Mouse (Mus musculus) neural tube, embryonic 14.5 days (tissue): Measurements from ENCODE around the gene Vamp1. TPM values are rescaled to one million over a fixed set of nuclear protein-coding genes. Genes with fewer than 3 reads are reported as not detected.

Experiments
- ATAC-seq: fragments of 200-750 bp; cut with Nextera tagmentation; 2 replicates; pipeline ENCODE4 v1.8.0; 2017; ENCODE audit warnings: low read depth, mild to moderate bottlenecking, moderate TSS enrichment, moderate library complexity
- H3K27ac ChIP-seq: fragments of 300-500 bp; sonication (generic); 2 replicates; pipeline ENCODE4 v1.5.1; 2014; ENCODE audit warnings: low read depth, mild to moderate bottlenecking, control low read depth, low read length, moderate library complexity, mixed read lengths
- H3K27me3 ChIP-seq: fragments of 300-500 bp; sonication (generic); 2 replicates; pipeline ENCODE4 v1.6.1; 2014; ENCODE audit warnings: low read length; ENCODE audit not compliant: control insufficient read depth, insufficient read depth
- H3K36me3 ChIP-seq: fragments of 300-500 bp; sonication (generic); 2 replicates; pipeline ENCODE4 v1.6.1; 2014; ENCODE audit warnings: low read length, mixed read lengths; ENCODE audit not compliant: control insufficient read depth, insufficient read depth
- H3K4me1 ChIP-seq: fragments of 300-500 bp; sonication (generic); 2 replicates; pipeline ENCODE4 v1.6.1; 2014; ENCODE audit warnings: low read length; ENCODE audit not compliant: control insufficient read depth, insufficient read depth
- H3K4me2 ChIP-seq: fragments of 300-500 bp; sonication (generic); 2 replicates; pipeline ENCODE4 v1.6.1; 2014; ENCODE audit warnings: mild to moderate bottlenecking, low read depth, low read length, control low read depth
- H3K4me3 ChIP-seq: fragments of 300-500 bp; sonication (generic); 2 replicates; pipeline ENCODE4 v1.5.1; 2014; ENCODE audit warnings: low read depth, low read length, control low read depth, mixed read lengths
- H3K9ac ChIP-seq: fragments of 300-500 bp; sonication (generic); replicated peaks from 2 replicates; pipeline ENCODE4 v1.6.1; 2014; ENCODE audit warnings: low read depth, mild to moderate bottlenecking, control low read depth, low read length, mixed read lengths
- H3K9me3 ChIP-seq: fragments of 300-500 bp; sonication (generic); 2 replicates; pipeline ENCODE4 v1.6.1; 2016; ENCODE audit warnings: low read length; ENCODE audit not compliant: control insufficient read depth
- WGBS: fragments of 180-500 bp; shearing (Covaris S2); extraction: QIAGEN DNeasy Blood & Tissue Kit; methylation state at CpG from one replicate; pipeline ENCODE4 v1.1.7; 2014; 5-methylcytosine and 5-hydroxymethylcytosine counted together
- polyA plus RNA-seq: library from polyadenylated mRNA; unstranded; fragments of >200 nt; fragmentation: Nextera tagmentation; extraction: Ambion mirVana; gene quantifications from 2 replicates; pipeline ENCODE4 v1.2.1, GENCODE M21; 2014

Gene Vamp1
- polyA plus RNA-seq, 1 experiment from 2014 or later, result 21.2 TPM

- H3K27ac ChIP-seq, result no peak overlapping the region
These were observed 18.6 kb downstream of the Vamp1 start for GRCm38 (mm10) chr6:125233816-125234519.

GRCm38 (mm10) chr6:125234520-125234828, 19.1 kb downstream of the Vamp1 start:
- 78% methylated on average over 5 of the region's 5 CpGs for WGBS
- Histone ChIP-seq H3K4me1 (peaks cover 12% of the 10 kb centered on the region), H3K4me3 (no peak overlapping the region), H3K27me3 (no peaks in the 10 kb centered on the region), H3K36me3 (no peaks in the 10 kb centered on the region), H3K27ac (no peak overlapping the region), H3K9me3 (no peaks in the 10 kb centered on the region), H3K4me2 (no peak overlapping the region), H3K9ac (no peak overlapping the region)
- ATAC-seq, result no peak

More at GRCm38 (mm10) chr6:125233816-125234519, 18.6 kb downstream of the Vamp1 start:
- Histone ChIP-seq H3K9me3 (no peaks in the 10 kb centered on the region), H3K27me3 (no peaks in the 10 kb centered on the region), H3K4me3 (no peak overlapping the region), H3K9ac (no peak overlapping the region), H3K4me1 (peaks cover 12% of the 10 kb centered on the region), H3K36me3 (no peaks in the 10 kb centered on the region), H3K4me2 (no peak overlapping the region)
- WGBS, result 78% methylated on average over 7 of the region's 7 CpGs
- no peak for ATAC-seq

- no peak overlapping the region for H3K27ac ChIP-seq
These were observed 21.0 kb downstream of the Vamp1 start for GRCm38 (mm10) chr6:125236341-125236740.

GRCm38 (mm10) chr6:125236782-125237181, 21.4 kb downstream of the Vamp1 start, which contains the start of gene Cd27:
Cd27 (minus strand) TSS chr6:125237010.
- ATAC-seq, result no peak
- no peaks in the 10 kb centered on the region for H3K27me3 ChIP-seq
- WGBS, result 30% methylated on average over 6 of the region's 6 CpGs
- H3K4me2 ChIP-seq, result no peak within 1 kb of the TSS
- no peaks in the 10 kb centered on the region for H3K9me3 ChIP-seq
- H3K27ac ChIP-seq, result no peak within 1 kb of the TSS
- H3K36me3 ChIP-seq, result no peaks in the 10 kb centered on the region
- no peak within 1 kb of the TSS for H3K4me3 ChIP-seq
- H3K4me1 ChIP-seq, result peaks cover under 1% of the 10 kb centered on the region
- H3K9ac ChIP-seq, result no peak within 1 kb of the TSS

More at GRCm38 (mm10) chr6:125236341-125236740, 21.0 kb downstream of the Vamp1 start:
- Histone ChIP-seq H3K4me3 (no peak overlapping the region), H3K9ac (no peak overlapping the region), H3K36me3 (no peaks in the 10 kb centered on the region), H3K9me3 (no peaks in the 10 kb centered on the region), H3K4me1 (peaks cover 5% of the 10 kb centered on the region), H3K4me2 (no peak overlapping the region), H3K27me3 (no peaks in the 10 kb centered on the region)
- WGBS, result 56% methylated on average over 6 of the region's 6 CpGs
- ATAC-seq, result no peak

- ATAC-seq, result no peak
- H3K36me3 ChIP-seq, result no peaks in the 10 kb centered on the region
- WGBS, result 83% methylated on average over 4 of the region's 4 CpGs
These were observed 22.1 kb downstream of the Vamp1 start for GRCm38 (mm10) chr6:125237421-125237820.

GRCm38 (mm10) chr6:125238396-125238795, 23.0 kb downstream of the Vamp1 start:
- H3K4me1 ChIP-seq, result no peaks in the 10 kb centered on the region
- H3K4me2 ChIP-seq, result no peak overlapping the region
- no peak overlapping the region for H3K4me3 ChIP-seq
- no peaks in the 10 kb centered on the region for H3K27me3 ChIP-seq
- H3K9me3 ChIP-seq, result no peaks in the 10 kb centered on the region
- H3K9ac ChIP-seq, result no peak overlapping the region
- no peak for ATAC-seq
- no peaks in the 10 kb centered on the region for H3K36me3 ChIP-seq
- 73% methylated on average over 6 of the region's 6 CpGs for WGBS
- H3K27ac ChIP-seq, result no peak overlapping the region

More at GRCm38 (mm10) chr6:125237421-125237820, 22.1 kb downstream of the Vamp1 start:
- Histone ChIP-seq H3K9me3 (no peaks in the 10 kb centered on the region), H3K4me3 (no peak overlapping the region), H3K9ac (no peak overlapping the region), H3K27ac (no peak overlapping the region), H3K4me2 (no peak overlapping the region), H3K4me1 (no peaks in the 10 kb centered on the region), H3K27me3 (no peaks in the 10 kb centered on the region)

GRCm38 (mm10) chr6:125239547-125239946, 24.2 kb downstream of the Vamp1 start:
- no peak overlapping the region for H3K27ac ChIP-seq
- no peaks in the 10 kb centered on the region for H3K27me3 ChIP-seq
- no peak overlapping the region for H3K9ac ChIP-seq
- WGBS, result 97% methylated on average over 5 of the region's 5 CpGs
- no peaks in the 10 kb centered on the region for H3K4me1 ChIP-seq
- no peaks in the 10 kb centered on the region for H3K9me3 ChIP-seq
- no peak for ATAC-seq
- no peaks in the 10 kb centered on the region for H3K36me3 ChIP-seq
- H3K4me2 ChIP-seq, result no peak overlapping the region
- H3K4me3 ChIP-seq, result no peak overlapping the region

- no peaks in the 10 kb centered on the region for H3K36me3 ChIP-seq
- H3K9ac ChIP-seq, result no peak overlapping the region
- H3K9me3 ChIP-seq, result no peaks in the 10 kb centered on the region
- no peak overlapping the region for H3K27ac ChIP-seq
- no peak overlapping the region for H3K4me2 ChIP-seq
- H3K27me3 ChIP-seq, result no peaks in the 10 kb centered on the region
- H3K4me1 ChIP-seq, result no peaks in the 10 kb centered on the region
- no peak for ATAC-seq
- 71% methylated on average over 5 of the region's 5 CpGs for WGBS
- H3K4me3 ChIP-seq, result no peak overlapping the region
These were observed 25.3 kb downstream of the Vamp1 start for GRCm38 (mm10) chr6:125240617-125241016.

- 85% methylated on average over 8 of the region's 8 CpGs for WGBS
- no peaks in the 10 kb centered on the region for H3K36me3 ChIP-seq
- H3K4me2 ChIP-seq, result no peak overlapping the region
- H3K27me3 ChIP-seq, result no peaks in the 10 kb centered on the region
- H3K4me1 ChIP-seq, result no peaks in the 10 kb centered on the region
- H3K27ac ChIP-seq, result no peak overlapping the region
- no peaks in the 10 kb centered on the region for H3K9me3 ChIP-seq
- no peak overlapping the region for H3K4me3 ChIP-seq
- ATAC-seq, result no peak
- H3K9ac ChIP-seq, result no peak overlapping the region
These were observed 26.2 kb downstream of the Vamp1 start for GRCm38 (mm10) chr6:125241566-125241965.
